Mouse (Mus musculus): ENCODE data around the gene Mef2d. TPM values are rescaled to one million over a fixed set of nuclear protein-coding genes. Genes with fewer than 3 reads are reported as not detected.

Mef2d gene
- total RNA-seq, 1 experiment: 10.4 TPM

DNA sequence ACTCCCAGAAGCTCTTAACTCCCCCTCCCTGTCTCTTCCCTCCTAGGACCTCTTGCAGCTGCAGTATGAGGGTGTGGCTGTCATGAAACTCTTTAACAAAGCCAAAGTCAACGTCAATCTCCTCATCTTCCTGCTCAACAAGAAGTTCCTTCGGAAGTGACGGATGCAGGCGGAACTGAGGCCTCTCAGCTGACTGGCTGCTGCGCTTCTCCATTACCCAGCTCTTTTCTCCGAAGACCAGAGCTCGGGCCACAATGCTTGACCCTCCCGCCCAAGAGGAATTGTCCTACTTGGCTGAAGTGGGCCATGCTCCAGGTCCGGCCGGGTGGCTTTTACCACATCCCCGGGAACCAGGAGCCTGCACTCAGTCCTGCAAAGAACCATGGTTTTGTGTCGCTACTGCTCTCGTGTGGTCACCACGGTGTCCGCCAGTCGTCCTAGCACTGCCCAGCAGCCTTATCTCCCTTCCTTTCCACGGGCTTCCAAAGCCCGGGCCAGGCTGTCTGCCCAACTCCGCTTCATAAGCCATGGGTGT lies 22.0 kb upstream of the Mef2d start:
- Histone ChIP-seq H3K9me3 (ENCODE audit: control insufficient read depth, insufficient read depth, low read depth, low read length) (no peaks in the 10 kb centered on the region), H3K4me3 (ENCODE audit: insufficient read depth in 1 of 2, low read depth in 1 of 2, low read length in 2 of 2, poor library complexity in 1 of 2, severe bottlenecking in 1 of 2) (peak overlapping the region in 1 of 2 experiments; percentile 7; a peak in 1 of 4 replicates), H3K9ac (ENCODE audit: insufficient read depth, low read depth, low read length, poor library complexity, severe bottlenecking) (no peak overlapping the region), H3K4me1 (ENCODE audit: control insufficient read depth in 2 of 2, insufficient read depth in 2 of 2, low read length in 2 of 2, poor library complexity in 1 of 2) (no peaks in the 10 kb centered on the region), H3K27ac (ENCODE audit: insufficient read depth, low read depth, low read length, poor library complexity, severe bottlenecking) (no peak overlapping the region), H3K36me3 (ENCODE audit: control insufficient read depth, insufficient read depth, low read length, poor library complexity, severe bottlenecking) (peaks cover 28% of the 10 kb centered on the region)
- in situ Hi-C loops (cut with MboI; ENCODE audit: low sequenced_read_pairs in 2 of 2, unreplicated experiment in 2 of 2): no loop called here
- TF ChIP-seq MAFK (IDR thresholded peaks at IDR 0.05; ENCODE audit: insufficient read depth, low read depth, low read length): no peak
- TF ChIP-seq HCFC1 (IDR thresholded peaks at IDR 0.05; ENCODE audit: borderline replicate concordance, insufficient read depth, low read length): no peak
- no peak for TF ChIP-seq ZC3H11A (IDR thresholded peaks at IDR 0.05; ENCODE audit: borderline replicate concordance, low read depth, low read length)
- no peak for TF ChIP-seq ZNF384 (IDR thresholded peaks at IDR 0.05; ENCODE audit: low read depth, low read length)
- TF ChIP-seq CHD2 (IDR thresholded peaks at IDR 0.05; ENCODE audit: low read depth, low read length): no peak
- DNase-seq (ENCODE audit: low read depth, low spot score): no peak

GRCm38 (mm10) chr3:88121164-88122131 lies 20.7 kb upstream of the Mef2d start:
- no peak overlapping the region for H3K27ac ChIP-seq (ENCODE audit: insufficient read depth, low read depth, low read length, poor library complexity, severe bottlenecking)
- no peak for TF ChIP-seq CHD2 (IDR thresholded peaks at IDR 0.05; ENCODE audit: low read depth, low read length)
- TF ChIP-seq HCFC1 (IDR thresholded peaks at IDR 0.05; ENCODE audit: borderline replicate concordance, insufficient read depth, low read length): no peak
- TF ChIP-seq ZNF384 (IDR thresholded peaks at IDR 0.05; ENCODE audit: low read depth, low read length): no peak
- TF ChIP-seq MAFK (IDR thresholded peaks at IDR 0.05; ENCODE audit: insufficient read depth, low read depth, low read length): no peak
- TF ChIP-seq ZC3H11A (IDR thresholded peaks at IDR 0.05; ENCODE audit: borderline replicate concordance, low read depth, low read length): no peak
- H3K4me3 ChIP-seq (ENCODE audit: insufficient read depth in 1 of 2, low read depth in 1 of 2, low read length in 2 of 2, poor library complexity in 1 of 2, severe bottlenecking in 1 of 2): no peak overlapping the region
- H3K36me3 ChIP-seq (ENCODE audit: control insufficient read depth, insufficient read depth, low read length, poor library complexity, severe bottlenecking): peaks cover 21% of the 10 kb centered on the region
- in situ Hi-C loops (cut with MboI; ENCODE audit: low sequenced_read_pairs in 2 of 2, unreplicated experiment in 2 of 2): no loop called here
- no peaks in the 10 kb centered on the region for H3K4me1 ChIP-seq (ENCODE audit: control insufficient read depth in 2 of 2, insufficient read depth in 2 of 2, low read length in 2 of 2, poor library complexity in 1 of 2)
- H3K9ac ChIP-seq (ENCODE audit: insufficient read depth, low read depth, low read length, poor library complexity, severe bottlenecking): no peak overlapping the region
- no peaks in the 10 kb centered on the region for H3K9me3 ChIP-seq (ENCODE audit: control insufficient read depth, insufficient read depth, low read depth, low read length)
- no peak for DNase-seq (ENCODE audit: low read depth, low spot score)

DNA sequence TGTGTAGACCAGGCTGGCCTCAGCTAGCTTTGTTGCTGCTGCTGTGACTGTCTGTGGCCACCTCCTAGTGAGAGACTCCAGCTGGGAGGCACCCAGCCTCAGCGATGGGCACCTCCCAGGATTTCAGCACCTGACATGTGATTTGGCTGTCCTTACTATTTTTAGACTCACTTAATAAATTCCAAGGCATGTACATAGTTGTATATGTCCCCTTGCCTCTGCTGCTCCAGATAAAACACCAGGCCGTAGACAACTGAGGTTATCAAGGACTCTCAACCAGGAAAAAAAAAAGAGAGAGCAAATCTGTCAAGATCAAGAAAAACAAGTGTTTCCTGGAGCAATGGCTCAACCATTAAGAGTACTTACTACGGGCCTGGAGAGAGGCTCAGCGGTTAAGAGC lies 17.0 kb upstream of the Mef2d start:
- Histone ChIP-seq H3K36me3 (ENCODE audit: control insufficient read depth, insufficient read depth, low read length, poor library complexity, severe bottlenecking) (peaks cover 3% of the 10 kb centered on the region), H3K4me1 (ENCODE audit: control insufficient read depth in 2 of 2, insufficient read depth in 2 of 2, low read length in 2 of 2, poor library complexity in 1 of 2) (peaks cover 0 to 3% of the 10 kb centered on the region in 2 experiments; a peak in 1 of 4 replicates), H3K27ac (ENCODE audit: insufficient read depth, low read depth, low read length, poor library complexity, severe bottlenecking) (no peak overlapping the region; the same call in 1 of the 2 replicates), H3K9ac (ENCODE audit: insufficient read depth, low read depth, low read length, poor library complexity, severe bottlenecking) (no peak overlapping the region), H3K4me3 (ENCODE audit: insufficient read depth in 1 of 2, low read depth in 1 of 2, low read length in 2 of 2, poor library complexity in 1 of 2, severe bottlenecking in 1 of 2) (no peak overlapping the region), H3K9me3 (ENCODE audit: control insufficient read depth, insufficient read depth, low read depth, low read length) (no peaks in the 10 kb centered on the region)
- DNase-seq (ENCODE audit: low read depth, low spot score): no peak
- in situ Hi-C loops (cut with MboI; ENCODE audit: low sequenced_read_pairs in 2 of 2, unreplicated experiment in 2 of 2): no loop called here
- TF ChIP-seq CHD2 (IDR thresholded peaks at IDR 0.05; ENCODE audit: low read depth, low read length) (no peak), ZNF384 (IDR thresholded peaks at IDR 0.05; ENCODE audit: low read depth, low read length) (no peak), ZC3H11A (IDR thresholded peaks at IDR 0.05; ENCODE audit: borderline replicate concordance, low read depth, low read length) (no peak), HCFC1 (IDR thresholded peaks at IDR 0.05; ENCODE audit: borderline replicate concordance, insufficient read depth, low read length) (no peak), MAFK (IDR thresholded peaks at IDR 0.05; ENCODE audit: insufficient read depth, low read depth, low read length) (no peak)

- Histone ChIP-seq H3K9me3 (ENCODE audit: control insufficient read depth, insufficient read depth, low read depth, low read length) (no peaks in the 10 kb centered on the region), H3K4me1 (ENCODE audit: control insufficient read depth in 2 of 2, insufficient read depth in 2 of 2, low read length in 2 of 2, poor library complexity in 1 of 2) (peaks cover 0 to 3% of the 10 kb centered on the region in 2 experiments; a peak in 1 of 4 replicates), H3K36me3 (ENCODE audit: control insufficient read depth, insufficient read depth, low read length, poor library complexity, severe bottlenecking) (no peaks in the 10 kb centered on the region), H3K4me3 (ENCODE audit: insufficient read depth in 1 of 2, low read depth in 1 of 2, low read length in 2 of 2, poor library complexity in 1 of 2, severe bottlenecking in 1 of 2) (no peak overlapping the region), H3K27ac (ENCODE audit: insufficient read depth, low read depth, low read length, poor library complexity, severe bottlenecking) (no peak overlapping the region), H3K9ac (ENCODE audit: insufficient read depth, low read depth, low read length, poor library complexity, severe bottlenecking) (no peak overlapping the region)
- TF ChIP-seq HCFC1 (IDR thresholded peaks at IDR 0.05; ENCODE audit: borderline replicate concordance, insufficient read depth, low read length) (no peak), ZC3H11A (IDR thresholded peaks at IDR 0.05; ENCODE audit: borderline replicate concordance, low read depth, low read length) (no peak), MAFK (IDR thresholded peaks at IDR 0.05; ENCODE audit: insufficient read depth, low read depth, low read length) (no peak), ZNF384 (IDR thresholded peaks at IDR 0.05; ENCODE audit: low read depth, low read length) (no peak), CHD2 (IDR thresholded peaks at IDR 0.05; ENCODE audit: low read depth, low read length) (no peak)
- in situ Hi-C loops (cut with MboI; ENCODE audit: low sequenced_read_pairs in 2 of 2, unreplicated experiment in 2 of 2): no loop called here
- no peak for DNase-seq (ENCODE audit: low read depth, low spot score)
Observed at GRCm38 (mm10) chr3:88126181-88126580, 16.0 kb upstream of the Mef2d start.
